In the genomic region with DNA sequence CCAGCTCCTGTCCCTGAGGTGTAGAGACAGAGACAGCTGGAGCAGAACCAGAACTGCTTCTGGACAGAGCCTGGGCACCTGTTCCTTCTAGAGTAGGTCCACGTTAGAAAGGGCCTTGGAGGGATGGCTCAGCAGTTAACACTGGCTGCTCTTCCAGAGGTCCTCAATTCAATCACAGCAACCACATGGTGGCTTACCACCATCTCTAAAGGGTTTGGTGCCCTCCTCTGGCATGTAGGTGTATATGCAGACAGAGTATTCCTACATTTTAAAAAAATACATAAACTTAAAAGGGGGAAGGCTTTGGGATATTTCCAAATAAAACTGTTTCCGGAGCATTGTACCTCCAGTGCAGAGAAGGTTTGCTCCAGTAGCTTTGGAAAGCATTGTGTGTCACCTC, we compare ENCODE assay signal across 8 mouse cellular contexts. TPM values are rescaled to one million over a fixed set of nuclear protein-coding genes. Genes with fewer than 3 reads are reported as not detected.
DNase-seq lines count a peak whose midpoint lies in the region; ATAC-seq lines count a peak whose summit lies in the region.

No protein-coding gene starts in this region.

- ATAC-seq in inflammation-experienced regulatory T-cells, adult 6 months, result peak; percentile 58

- intact Hi-C loops in heart, postnatal 25 days (cut with DNase I), result loop anchor here (1.0 to 5.0 kb wide), 2 partner anchors 63 to 111 kb away; no protein-coding TSS in a partner anchor

- peak; percentile 12 to 26 for DNase-seq in heart, adult 18-20 months
- no peak for DNase-seq in heart, postnatal 25 days (ENCODE audit: low spot score)
- peak; percentile 56 to 58 for DNase-seq in right cerebral cortex, postnatal 10 days (ENCODE audit: low spot score in 2 of 2)
- DNase-seq in right cerebral cortex, postnatal 25 days, result no peak
- DNase-seq in adrenal gland, postnatal 25 days, result peak; percentile 18
- DNase-seq in natural killer cell, adult 2 months (ENCODE audit: low spot score in 2 of 2), result peak; percentile 8 to 26
- DNase-seq in layer of hippocampus, adult 9-11 months, result no peak

RNA-seq across cellular contexts. Expression of a gene that starts 5.1 kb away (rescaled TPM):
- total RNA-seq in heart, adult 18-20 months (2021), result 1 to 10 TPM; 5.6 to 6.9 TPM
- total RNA-seq in heart, postnatal 25 days (2021), result 1 to 10 TPM; 6.5 to 6.8 TPM
- 15.1 and 16.4 TPM in 2 replicates for total RNA-seq in adrenal gland, postnatal 25 days (2021)
- 10 to 100 TPM; 20.6 to 35.6 (median 24.4) TPM for polyA plus RNA-seq in inflammation-experienced regulatory T-cells, adult 6 months (2017; shearing (Covaris generic))

RNA-seq across cellular contexts. Expression of a gene that starts 12.0 kb away (rescaled TPM):
- 10 to 100 TPM; 16.8 to 17.3 TPM for total RNA-seq in heart, adult 18-20 months (2021)
- 10 to 100 TPM; 21.2 to 22.1 TPM for total RNA-seq in heart, postnatal 25 days (2021)
- 43.5 and 50.0 TPM in 2 replicates for total RNA-seq in adrenal gland, postnatal 25 days (2021)
- 10 to 100 TPM; 23.7 to 33.3 (median 28.2) TPM for polyA plus RNA-seq in inflammation-experienced regulatory T-cells, adult 6 months (2017; shearing (Covaris generic))

RNA-seq across cellular contexts. Expression of a gene that starts 31.6 kb away (rescaled TPM):
- not detected for total RNA-seq in heart, adult 18-20 months (2021)
- not detected for total RNA-seq in heart, postnatal 25 days (2021)
- total RNA-seq in adrenal gland, postnatal 25 days (2021), result not detected in 2 replicates
- polyA plus RNA-seq in inflammation-experienced regulatory T-cells, adult 6 months (2017; shearing (Covaris generic)), result not detected

RNA-seq across cellular contexts. Expression of a gene that starts 48.6 kb away (rescaled TPM):
- total RNA-seq in heart, adult 18-20 months (2021), result 1 to 10 TPM; 3.3 to 4.3 TPM
- 1 to 10 TPM; 4.1 to 4.2 TPM for total RNA-seq in heart, postnatal 25 days (2021)
- total RNA-seq in adrenal gland, postnatal 25 days (2021), result 6.6 and 6.8 TPM in 2 replicates
- polyA plus RNA-seq in inflammation-experienced regulatory T-cells, adult 6 months (2017; shearing (Covaris generic)), result not detected

Comparison
In these comparisons a context has a peak if more than half of its experiments do, and no peak if none do; other contexts are left out.
1. DNase-seq: peak in heart, adult 18-20 months (2 of 2), right cerebral cortex, postnatal 10 days (2 of 2), adrenal gland, postnatal 25 days (single experiment) and natural killer cell, adult 2 months (2 of 2); none in heart, postnatal 25 days (single experiment), right cerebral cortex, postnatal 25 days (single experiment) and layer of hippocampus, adult 9-11 months (single experiment).